Mouse (Mus musculus): ENCODE measurements around the gene Rhoh.

Rhoh gene

GRCm38 (mm10) chr5:65861154-65861944 lies at the start of gene Rhoh:
Gene Rhoh, plus strand, starts transcription at chr5:65861213.
- no peak for DNase-seq (ENCODE audit: low read depth)

DNA sequence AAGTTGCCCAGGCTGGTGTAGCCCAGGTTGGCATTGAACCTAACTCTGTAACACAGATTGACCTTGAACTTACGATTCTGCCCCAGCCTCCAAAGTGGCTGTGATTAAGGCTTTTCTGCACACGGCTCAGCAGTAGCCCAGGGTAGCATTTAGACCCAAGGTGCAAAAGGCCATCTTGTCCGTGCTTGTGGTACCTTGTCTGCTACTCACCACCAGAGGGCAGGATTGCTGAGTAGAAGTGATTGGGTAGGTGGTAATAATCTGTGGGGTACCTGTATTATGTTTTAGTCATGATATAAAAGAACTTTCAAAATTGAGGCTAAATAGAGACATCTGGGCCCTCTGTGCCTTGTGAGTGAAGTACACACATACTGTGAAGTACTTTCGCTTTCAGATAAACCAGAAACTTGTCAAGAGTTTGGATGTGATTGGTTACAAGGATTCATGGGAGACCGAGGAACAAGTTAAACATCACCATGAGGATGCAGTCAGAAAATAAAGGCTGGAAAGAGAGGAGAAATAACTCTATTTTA lies 37.3 kb upstream of the Rhoh start:
- peak; percentile 4 for DNase-seq (ENCODE audit: low read depth)

GRCm38 (mm10) chr5:65826476-65826875 lies 34.5 kb upstream of the Rhoh start:
- DNase-seq (ENCODE audit: low read depth), result no peak

- DNase-seq (ENCODE audit: low read depth), result no peak
Measured at GRCm38 (mm10) chr5:65827102-65827501, 33.9 kb upstream of the Rhoh start.

- DNase-seq (ENCODE audit: low read depth), result no peak
Measured at GRCm38 (mm10) chr5:65828261-65828660, 32.8 kb upstream of the Rhoh start.

DNA sequence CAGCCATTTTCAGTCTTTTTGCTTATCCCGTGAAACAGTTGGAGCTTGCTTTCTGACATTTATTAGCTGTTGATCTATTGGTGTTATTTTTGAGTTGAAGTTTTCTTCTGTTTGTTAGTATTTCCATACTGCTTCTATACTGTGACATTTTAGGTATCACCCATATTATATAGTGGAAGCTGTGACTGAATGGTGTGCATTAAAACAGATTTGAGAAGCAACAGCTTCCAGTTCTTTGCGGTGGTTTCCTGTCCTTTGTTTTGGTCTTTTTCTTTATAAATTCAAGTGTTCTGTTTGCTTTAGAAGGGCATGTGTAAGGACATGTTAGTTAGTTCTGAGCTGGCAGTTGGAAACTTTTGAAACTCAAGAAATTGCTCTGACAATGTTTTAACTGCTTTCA lies 32.0 kb upstream of the Rhoh start:
- no peak for DNase-seq (ENCODE audit: low read depth)

DNA sequence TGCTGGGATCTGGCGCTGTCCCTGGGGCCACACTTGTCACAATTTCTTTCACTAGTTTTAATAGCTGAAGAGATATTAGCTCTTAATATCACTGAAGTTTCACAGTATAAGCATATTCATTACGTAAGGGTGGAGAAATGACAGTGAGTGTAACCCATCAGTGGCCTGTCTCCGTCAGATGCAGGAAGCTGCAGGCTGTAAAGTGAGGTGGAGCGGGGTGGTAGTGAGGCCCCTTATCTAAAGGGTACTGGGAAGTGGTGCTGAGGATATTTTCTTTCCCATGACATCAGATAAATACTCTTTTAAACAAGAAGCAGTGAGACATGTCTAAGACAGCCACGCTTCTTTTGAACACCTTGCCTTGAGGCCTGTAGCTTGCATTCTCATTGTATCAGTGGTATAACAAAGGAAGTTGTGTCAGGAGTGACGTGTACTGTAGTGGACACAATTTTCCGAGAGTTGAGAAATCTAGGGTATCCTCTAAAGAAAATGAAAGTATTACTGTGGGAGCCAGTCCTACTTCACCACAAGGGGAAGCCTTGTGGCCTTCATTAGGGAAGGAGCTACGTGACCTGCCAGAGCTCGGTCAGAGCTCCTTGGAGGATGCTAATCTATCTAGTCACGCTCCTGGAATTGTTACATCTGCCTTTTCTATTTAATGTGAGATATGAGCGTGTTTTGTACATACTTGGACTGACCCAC lies 28.9 kb upstream of the Rhoh start:
- DNase-seq (ENCODE audit: low read depth), result no peak

DNA sequence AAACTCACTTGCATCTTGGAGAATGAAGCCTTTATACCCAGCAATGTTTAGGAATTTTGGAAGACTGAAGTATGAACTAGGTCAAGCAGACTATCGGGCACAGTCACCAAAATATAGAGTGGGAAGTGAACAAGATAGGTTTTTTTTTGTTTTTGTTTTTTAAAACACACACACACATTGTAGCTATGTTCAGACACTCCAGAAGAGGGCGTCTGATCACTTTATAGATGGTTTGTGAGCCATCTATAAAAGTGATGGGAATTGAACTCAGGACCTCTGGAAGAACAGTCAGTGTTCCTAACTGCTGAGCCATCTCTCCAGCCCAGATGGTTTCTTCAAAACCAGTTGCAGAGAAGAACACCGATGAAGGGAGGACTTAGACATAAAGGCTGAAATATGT lies 27.9 kb upstream of the Rhoh start:
- DNase-seq (ENCODE audit: low read depth), result no peak

DNA sequence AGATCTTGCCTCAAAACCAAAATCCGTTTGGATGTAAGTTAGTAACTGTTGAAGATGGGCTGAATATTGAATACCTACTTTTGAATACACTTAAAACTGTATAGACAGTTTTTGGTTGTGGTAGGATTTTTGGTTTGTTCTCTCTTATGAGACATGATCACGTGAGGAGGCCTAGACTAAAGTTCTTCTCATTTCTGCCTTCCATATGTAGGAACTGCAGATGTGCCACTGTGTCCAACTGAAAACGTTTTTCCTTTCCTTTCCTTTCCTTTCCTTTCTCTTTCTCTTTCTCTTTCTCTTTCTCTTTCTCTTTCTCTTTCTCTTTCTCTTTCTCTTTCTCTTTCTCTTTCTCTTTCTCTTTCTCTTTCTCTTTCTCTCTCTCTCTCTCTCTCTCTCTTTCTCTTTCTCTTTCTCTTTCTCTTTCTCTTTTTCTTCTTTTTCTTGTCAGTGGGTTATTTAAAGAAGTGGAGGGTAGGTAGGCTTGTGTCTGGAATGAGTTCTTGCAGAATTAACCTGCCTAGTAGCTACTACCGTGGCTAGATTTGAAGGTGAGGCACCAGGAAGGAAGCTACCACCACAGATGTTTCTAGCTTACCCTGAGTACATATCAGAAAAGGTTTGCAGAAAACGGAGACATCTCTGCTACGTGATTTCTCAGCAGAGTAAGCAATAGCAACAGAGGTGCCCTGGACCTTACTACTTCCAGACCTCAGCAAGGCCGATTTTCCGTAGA lies 27.1 kb upstream of the Rhoh start:
- no peak for DNase-seq (ENCODE audit: low read depth)

- no peak for DNase-seq (ENCODE audit: low read depth)
Measured at GRCm38 (mm10) chr5:65838053-65838452, 23.0 kb upstream of the Rhoh start.

- DNase-seq (ENCODE audit: low read depth), result no peak
Measured at GRCm38 (mm10) chr5:65842947-65843346, 18.1 kb upstream of the Rhoh start.

GRCm38 (mm10) chr5:65846534-65846933 lies 14.5 kb upstream of the Rhoh start:
- DNase-seq (ENCODE audit: low read depth), result no peak

DNA sequence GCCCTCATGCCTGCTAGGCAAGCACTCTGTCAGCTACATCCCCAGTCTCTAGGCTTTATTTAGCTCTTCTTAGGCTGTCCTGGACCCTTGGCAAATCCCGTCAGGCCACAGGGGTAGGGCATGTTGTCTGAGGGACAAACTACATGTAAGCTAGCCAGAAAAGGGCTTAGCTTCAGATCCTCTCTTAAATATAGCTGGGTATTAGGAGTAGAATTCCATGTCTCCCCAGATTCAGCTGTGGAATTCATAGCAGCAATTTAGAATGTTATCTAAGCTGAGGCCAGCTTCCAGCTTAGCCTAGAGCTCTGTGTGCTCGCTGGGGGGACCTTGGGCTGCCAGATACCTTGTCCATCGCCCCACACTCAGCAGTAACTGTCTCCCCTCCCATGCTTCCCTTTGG lies 14.1 kb upstream of the Rhoh start:
- DNase-seq (ENCODE audit: low read depth), result no peak

DNA sequence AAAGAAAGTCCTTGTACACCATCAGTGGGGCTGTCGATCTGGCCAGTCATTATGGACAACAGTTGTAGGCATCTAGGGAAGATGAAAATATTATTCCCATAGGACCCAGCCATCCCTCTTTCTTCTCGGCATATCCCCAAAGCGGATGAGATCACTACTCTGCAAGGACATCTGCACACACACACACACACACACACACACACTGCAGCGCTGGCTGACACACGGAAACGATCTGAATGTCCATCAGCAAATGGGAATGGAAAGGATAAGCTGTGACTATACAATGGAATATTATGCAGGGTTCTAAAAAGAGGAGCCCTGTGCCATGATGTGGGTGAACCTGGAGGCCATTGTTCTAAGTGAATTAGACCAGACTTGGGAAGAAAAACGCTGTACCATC lies 13.4 kb upstream of the Rhoh start:
- no peak for DNase-seq (ENCODE audit: low read depth)

DNA sequence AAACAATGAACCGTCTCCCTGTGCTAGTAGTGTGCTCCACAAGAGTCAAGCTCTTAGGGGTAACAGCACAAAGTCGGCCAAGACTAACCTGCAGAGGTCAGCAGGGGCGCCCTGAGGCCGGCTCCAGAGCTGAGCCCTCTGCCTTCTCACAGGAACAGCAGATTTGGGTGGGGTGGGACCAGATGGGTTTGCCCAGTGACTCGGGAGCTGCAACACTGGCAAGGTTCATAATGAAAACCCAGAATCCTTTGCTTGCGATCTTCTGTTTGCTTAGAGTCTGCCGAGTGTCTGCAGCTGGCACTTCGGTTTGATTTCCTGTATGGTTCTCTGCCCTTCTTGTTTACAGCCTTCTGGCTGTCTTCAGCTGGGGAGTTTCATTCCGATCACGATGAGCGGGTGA lies 10.2 kb upstream of the Rhoh start:
- DNase-seq (ENCODE audit: low read depth), result no peak

DNA sequence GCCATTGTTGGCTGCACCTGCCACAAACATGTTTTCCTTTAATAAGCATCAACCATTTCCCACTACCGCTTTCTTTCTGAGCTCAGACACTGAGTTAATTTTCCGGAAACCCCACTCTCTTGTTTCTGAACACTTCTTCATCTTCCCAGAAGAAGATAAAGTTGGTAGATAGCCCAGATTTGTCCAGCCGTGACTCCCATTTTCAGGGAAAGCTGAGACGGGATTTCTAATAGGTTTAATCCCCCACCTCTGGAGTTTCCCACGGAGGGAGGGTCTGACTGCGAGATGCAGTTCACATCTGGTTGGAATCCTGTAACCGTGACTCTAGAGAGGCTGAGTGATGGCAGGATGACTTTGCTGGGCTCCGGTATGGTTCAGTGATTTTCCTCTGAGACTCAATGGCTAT lies 6.2 kb upstream of the Rhoh start:
- no peak for DNase-seq (ENCODE audit: low read depth)

GRCm38 (mm10) chr5:65855571-65855970 lies 5.4 kb upstream of the Rhoh start:
- no peak for DNase-seq (ENCODE audit: low read depth)

- DNase-seq (ENCODE audit: low read depth), result no peak
Measured at GRCm38 (mm10) chr5:65856591-65857411, 4.2 kb upstream of the Rhoh start.

GRCm38 (mm10) chr5:65857935-65858334 lies 3.1 kb upstream of the Rhoh start:
- no peak for DNase-seq (ENCODE audit: low read depth)

DNA sequence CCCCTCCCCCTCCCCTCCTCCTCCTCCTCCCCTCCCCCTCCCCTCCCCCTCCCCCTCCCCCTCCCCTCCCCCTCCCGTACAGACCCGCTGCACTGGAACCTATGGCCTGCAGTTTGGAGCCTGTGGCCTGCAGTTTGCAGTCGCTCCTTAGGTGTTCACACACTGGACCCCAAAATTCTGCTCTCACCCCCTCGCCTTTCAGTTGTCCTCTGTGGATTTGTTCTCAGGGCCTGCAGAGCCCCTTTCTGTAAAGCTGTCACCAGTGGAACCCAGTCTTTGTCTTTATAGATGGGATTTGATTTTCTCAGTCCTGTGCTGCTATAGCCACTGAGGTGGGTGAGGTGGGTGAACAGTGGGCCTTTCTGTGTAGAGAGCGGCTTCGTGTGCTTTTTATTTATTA lies 2.7 kb upstream of the Rhoh start:
- no peak for DNase-seq (ENCODE audit: low read depth)

DNA sequence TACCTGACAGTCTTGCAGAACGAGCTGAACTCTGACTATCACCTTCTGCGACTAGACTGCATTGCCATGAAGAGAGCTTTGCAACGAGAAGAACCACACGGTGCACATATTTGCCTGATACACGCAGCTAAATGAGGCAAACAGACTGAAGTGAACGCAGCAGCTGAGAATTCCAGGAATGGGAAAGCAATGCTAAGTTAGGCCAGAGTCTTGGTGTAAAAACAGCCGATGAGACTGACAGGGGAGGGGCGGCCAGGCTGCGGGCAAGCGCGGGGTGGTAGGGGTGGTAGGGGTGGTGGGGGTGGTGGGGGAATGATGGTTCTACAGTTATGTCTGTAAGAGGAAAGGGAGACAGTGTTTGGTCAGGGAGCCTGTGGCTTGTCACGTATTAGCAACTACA lies 2.1 kb upstream of the Rhoh start:
- no peak for DNase-seq (ENCODE audit: low read depth)

GRCm38 (mm10) chr5:65859396-65859795 lies 1.6 kb upstream of the Rhoh start:
- DNase-seq (ENCODE audit: low read depth), result no peak

Measured in fibroblast of lung, adult 2 months (primary cell).